Mouse (Mus musculus): ENCODE data around the gene Hdac1. TPM values are rescaled to one million over a fixed set of nuclear protein-coding genes. Genes with fewer than 3 reads are reported as not detected.

Hdac1 gene
- total RNA-seq, 2 experiments from 2014 or later: 68.6 to 98.6 TPM

- ATAC-seq (ENCODE audit: poor library complexity, severe bottlenecking): peak; percentile 81
Observed at GRCm38 (mm10) chr4:129513086-129513767, 29.3 kb downstream of the Hdac1 start, which contains the start of gene Marcksl1. Marcksl1 (plus strand) TSS chr4:129513581.

- ATAC-seq (ENCODE audit: poor library complexity, severe bottlenecking): no peak
Observed at GRCm38 (mm10) chr4:129511413-129512096, 31.0 kb downstream of the Hdac1 start.

GRCm38 (mm10) chr4:129510723-129511412, 31.6 kb downstream of the Hdac1 start:
- ATAC-seq (ENCODE audit: poor library complexity, severe bottlenecking): no peak

- no peak for ATAC-seq (ENCODE audit: poor library complexity, severe bottlenecking)
Observed at GRCm38 (mm10) chr4:129509650-129510049, 32.9 kb downstream of the Hdac1 start.

- ATAC-seq (ENCODE audit: poor library complexity, severe bottlenecking): no peak
Observed at GRCm38 (mm10) chr4:129508834-129509600, 33.5 kb downstream of the Hdac1 start.

GRCm38 (mm10) chr4:129508237-129508515, 34.3 kb downstream of the Hdac1 start:
- ATAC-seq (ENCODE audit: poor library complexity, severe bottlenecking): no peak

GRCm38 (mm10) chr4:129507434-129508236, 34.9 kb downstream of the Hdac1 start:
- peak; percentile 47 for ATAC-seq (ENCODE audit: poor library complexity, severe bottlenecking)

GRCm38 (mm10) chr4:129505511-129505910, 37.0 kb downstream of the Hdac1 start:
- no peak for ATAC-seq (ENCODE audit: poor library complexity, severe bottlenecking)

GRCm38 (mm10) chr4:129502901-129503444, 39.5 kb downstream of the Hdac1 start:
- no peak for ATAC-seq (ENCODE audit: poor library complexity, severe bottlenecking)

GRCm38 (mm10) chr4:129502327-129502888, 40.1 kb downstream of the Hdac1 start:
- no peak for ATAC-seq (ENCODE audit: poor library complexity, severe bottlenecking)

GRCm38 (mm10) chr4:129500607-129501566, 41.6 kb downstream of the Hdac1 start:
- peak; percentile 72 for ATAC-seq (ENCODE audit: poor library complexity, severe bottlenecking)

GRCm38 (mm10) chr4:129500017-129500416, 42.5 kb downstream of the Hdac1 start:
- no peak for ATAC-seq (ENCODE audit: poor library complexity, severe bottlenecking)

GRCm38 (mm10) chr4:129498941-129499340, 43.6 kb downstream of the Hdac1 start:
- ATAC-seq (ENCODE audit: poor library complexity, severe bottlenecking): no peak

GRCm38 (mm10) chr4:129496631-129497030, 45.9 kb downstream of the Hdac1 start:
- peak; percentile 61 for ATAC-seq (ENCODE audit: poor library complexity, severe bottlenecking)

- peak; percentile 53 for ATAC-seq (ENCODE audit: poor library complexity, severe bottlenecking)
Observed at GRCm38 (mm10) chr4:129495672-129496562, 46.6 kb downstream of the Hdac1 start.

GRCm38 (mm10) chr4:129494681-129495080, 47.8 kb downstream of the Hdac1 start:
- ATAC-seq (ENCODE audit: poor library complexity, severe bottlenecking): no peak

Data from megakaryocyte, adult 5-6 weeks (primary cell).